18 mouse cellular contexts compared by ENCODE assay signal in genomic region chr2:179978250-179978649, GRCm38 (mm10). TPM values are rescaled to one million over a fixed set of nuclear protein-coding genes. Genes with fewer than 3 reads are reported as not detected.
DNase-seq lines count a peak whose midpoint lies in the region; ATAC-seq and TF ChIP-seq lines count a peak whose summit lies in the region.
"Had no signal": no experiment of that assay in that cellular context is flagged by ENCODE, and none has a peak within 500 bp of the region (broad histone marks: within the 10 kb centered on the region; RNA-seq: fewer than 3 reads in every experiment).

No protein-coding gene starts in this region.

- H3K27ac ChIP-seq in hindbrain, embryonic 10.5 days = no peak overlapping the region
- no peak overlapping the region for H3K27ac ChIP-seq in hindbrain, embryonic 11.5 days (ENCODE audit: low read depth, low read length)
- no peak overlapping the region for H3K27ac ChIP-seq in midbrain, embryonic 12.5 days (replicated peaks)
- H3K27ac ChIP-seq in midbrain, postnatal 0 days (ENCODE audit: low read depth, low read length) = no peak overlapping the region
- H3K27ac ChIP-seq: lung, embryonic 15.5 days had no signal

- 80% methylated on average over 3 of the region's 3 CpGs for WGBS in hindbrain, embryonic 10.5 days
- WGBS in hindbrain, embryonic 11.5 days = 78% methylated on average over 3 of the region's 3 CpGs
- 79% methylated on average over 3 of the region's 3 CpGs for WGBS in midbrain, embryonic 12.5 days
- 76% methylated on average over 3 of the region's 3 CpGs for WGBS in midbrain, postnatal 0 days

- no peaks in the 10 kb centered on the region; the same call in 1 of the 2 replicates for H3K27me3 ChIP-seq in hindbrain, embryonic 10.5 days (ENCODE audit: insufficient read depth, poor library complexity, severe bottlenecking)
- H3K27me3 ChIP-seq in hindbrain, embryonic 11.5 days (ENCODE audit: control insufficient read depth, insufficient read depth, low read length) = no peaks in the 10 kb centered on the region
- H3K27me3 ChIP-seq in midbrain, embryonic 12.5 days = no peaks in the 10 kb centered on the region
- H3K27me3 ChIP-seq in midbrain, postnatal 0 days (ENCODE audit: insufficient read depth, low read length) = no peaks in the 10 kb centered on the region
- H3K27me3 ChIP-seq in myocyte (ENCODE audit: control insufficient read depth, insufficient read depth, insufficient read length) = no peaks in the 10 kb centered on the region
- H3K27me3 ChIP-seq: CH12.LX; heart, embryonic 12.5 days; lung, embryonic 15.5 days had no signal

- TF ChIP-seq CTCF in midbrain, postnatal 0 days (IDR thresholded peaks at IDR 0.05) = no peak

- H3K4me2 ChIP-seq in hindbrain, embryonic 11.5 days (replicated peaks; ENCODE audit: low read depth, low read length) = no peak overlapping the region
- peak overlapping the region; percentile 58; the same call in 1 of the 2 replicates for H3K4me2 ChIP-seq in midbrain, embryonic 12.5 days (replicated peaks)
- no peak overlapping the region for H3K4me2 ChIP-seq in midbrain, postnatal 0 days (ENCODE audit: low read depth, low read length, poor library complexity, severe bottlenecking)
- H3K4me2 ChIP-seq in myocyte (ENCODE audit: low read depth) = peak overlapping the region; percentile 67

- H3K4me1 ChIP-seq in hindbrain, embryonic 10.5 days (replicated peaks) = peaks cover 32% of the 10 kb centered on the region
- peaks cover 7% of the 10 kb centered on the region for H3K4me1 ChIP-seq in hindbrain, embryonic 11.5 days (replicated peaks; ENCODE audit: control insufficient read depth, insufficient read depth, low read length)
- H3K4me1 ChIP-seq in midbrain, embryonic 12.5 days = peaks cover 32% of the 10 kb centered on the region
- H3K4me1 ChIP-seq in midbrain, postnatal 0 days (ENCODE audit: insufficient read depth, low read length) = peaks cover 14% of the 10 kb centered on the region

- no peak overlapping the region for H3ac ChIP-seq in myocyte (ENCODE audit: control insufficient read depth, insufficient read length)

- TF ChIP-seq POLR2A in myocyte (IDR thresholded peaks at IDR 0.05; ENCODE audit: insufficient read length, low read depth) = no peak

- no peaks in the 10 kb centered on the region for H3K36me3 ChIP-seq in hindbrain, embryonic 10.5 days
- H3K36me3 ChIP-seq in hindbrain, embryonic 11.5 days (ENCODE audit: control insufficient read depth, insufficient read depth, low read length) = no peaks in the 10 kb centered on the region
- no peaks in the 10 kb centered on the region for H3K36me3 ChIP-seq in midbrain, embryonic 12.5 days
- no peaks in the 10 kb centered on the region for H3K36me3 ChIP-seq in midbrain, postnatal 0 days (ENCODE audit: insufficient read depth, low read length)
- H3K36me3 ChIP-seq in myocyte (ENCODE audit: control insufficient read depth, insufficient read depth) = no peaks in the 10 kb centered on the region
- H3K36me3 ChIP-seq: heart, embryonic 12.5 days; lung, embryonic 15.5 days had no signal

- H3K79me2 ChIP-seq in myocyte (ENCODE audit: control insufficient read depth, insufficient read depth) = peaks cover 19% of the 10 kb centered on the region

- H3K9ac ChIP-seq in hindbrain, embryonic 11.5 days (ENCODE audit: low read depth, low read length) = no peak overlapping the region
- H3K9ac ChIP-seq in midbrain, embryonic 12.5 days (replicated peaks) = no peak overlapping the region
- no peak overlapping the region for H3K9ac ChIP-seq in midbrain, postnatal 0 days (replicated peaks; ENCODE audit: low read length, poor library complexity, severe bottlenecking)

- ATAC-seq in hindbrain, embryonic 11.5 days (ENCODE audit: low FRiP score) = no peak
- no peak for ATAC-seq in midbrain, embryonic 12.5 days (ENCODE audit: low FRiP score, low read depth)
- no peak for ATAC-seq in midbrain, postnatal 0 days (ENCODE audit: low FRiP score)

- no peaks in the 10 kb centered on the region for H3K9me3 ChIP-seq in hindbrain, embryonic 10.5 days
- H3K9me3 ChIP-seq in hindbrain, embryonic 11.5 days (ENCODE audit: control insufficient read depth, low read length) = no peaks in the 10 kb centered on the region
- H3K9me3 ChIP-seq in midbrain, embryonic 12.5 days = no peaks in the 10 kb centered on the region
- H3K9me3 ChIP-seq in midbrain, postnatal 0 days (ENCODE audit: low read length) = no peaks in the 10 kb centered on the region
- H3K9me3 ChIP-seq: heart, embryonic 12.5 days; lung, embryonic 15.5 days had no signal

- DNase-seq in cerebellum, adult 11-12 months = peak; percentile 32
- DNase-seq in cerebellum, postnatal 36 days = no peak
- no peak for DNase-seq in hindbrain, embryonic 10.5 days (ENCODE audit: low spot score)
- no peak for DNase-seq in hindbrain, embryonic 11.5 days (ENCODE audit: low spot score)
- no peak for DNase-seq in midbrain, postnatal 0 days (ENCODE audit: low spot score)
- no peak for DNase-seq in adrenal gland, adult 2 months
- DNase-seq: cerebellum, adult 11 months; heart, postnatal 4 days; kidney, adult 11 months; kidney, postnatal 14 days; left cerebral cortex, postnatal 4 days; right cerebral cortex, postnatal 14 days; thymus, adult 2 months had no signal

- 0 out of 2 replicates have a peak overlapping the region, but pooled peaks have one; percentile 84 for H3K4me3 ChIP-seq in hindbrain, embryonic 10.5 days
- no peak overlapping the region for H3K4me3 ChIP-seq in hindbrain, embryonic 11.5 days (ENCODE audit: low read depth, low read length)
- no peak overlapping the region for H3K4me3 ChIP-seq in midbrain, embryonic 12.5 days
- no peak overlapping the region for H3K4me3 ChIP-seq in midbrain, postnatal 0 days (ENCODE audit: low read depth, low read length)
- H3K4me3 ChIP-seq in myocyte = no peak overlapping the region

TF ChIP-seq in myocyte, 11 proteins besides CTCF, POLR2A, EP300 and RAD21:
- TF ChIP-seq E2F4 (IDR thresholded peaks at IDR 0.05; ENCODE audit: insufficient read depth) (no peak), TCF3 (IDR thresholded peaks at IDR 0.05; ENCODE audit: insufficient read length, low read depth) (no peak), CEBPB (IDR thresholded peaks at IDR 0.05; ENCODE audit: insufficient read depth, poor library complexity, severe bottlenecking) (no peak), POLR2AphosphoS2 (IDR thresholded peaks at IDR 0.05; ENCODE audit: insufficient read length, low read depth) (no peak), TCF12 (IDR thresholded peaks at IDR 0.05; ENCODE audit: insufficient read depth, poor library complexity, severe bottlenecking) (no peak), SRF (IDR thresholded peaks at IDR 0.05; ENCODE audit: control insufficient read depth, insufficient read length, low read depth) (no peak), MYOG (IDR thresholded peaks at IDR 0.05; ENCODE audit: control insufficient read depth in 1 of 3, insufficient read depth in 1 of 3, insufficient read length in 2 of 3, low read depth in 2 of 3) (no peak), MYOD1 (IDR thresholded peaks at IDR 0.05; ENCODE audit: control insufficient read depth in 1 of 3, insufficient read length in 2 of 3, low read depth in 2 of 3) (no peak), USF1 (IDR thresholded peaks at IDR 0.05; ENCODE audit: low read depth) (no peak), REST (IDR thresholded peaks at IDR 0.05; ENCODE audit: insufficient read depth, insufficient read length) (no peak), MAX (IDR thresholded peaks at IDR 0.05; ENCODE audit: low read depth) (no peak)

RNA-seq across cellular contexts. Expression of gene Taf4, which starts 1.8 kb away (rescaled TPM):
- 3.7 and 4.4 TPM in 2 replicates for polyA plus RNA-seq in hindbrain, embryonic 10.5 days (2016; fragmentation: Nextera tagmentation; extraction: Ambion mirVana)
- 6.2 and 9.2 TPM in 2 replicates for polyA plus RNA-seq in hindbrain, embryonic 11.5 days (2014; fragmentation: Nextera tagmentation; extraction: Ambion mirVana)
- polyA plus RNA-seq in midbrain, embryonic 12.5 days (2016; fragmentation: Nextera tagmentation; extraction: Ambion mirVana) = 5.0 and 5.1 TPM in 2 replicates
- 11.4 and 15.0 TPM in 2 replicates for total RNA-seq in midbrain, postnatal 0 days (2014; rRNA removed)
- polyA plus RNA-seq in midbrain, postnatal 0 days (2015; fragmentation: Nextera tagmentation; extraction: Ambion mirVana) = 2.2 and 2.9 TPM in 2 replicates
- 6.3 TPM for polyA plus RNA-seq in myocyte (2012; fragmentation: generic; extraction: Trizol)
- total RNA-seq in adrenal gland, adult 2 months (2021) = 10 to 100 TPM; 19.3 to 22.5 TPM
- polyA plus RNA-seq in adrenal gland, adult 2 months (2012; rRNA removed) = 10.3 and 11.5 TPM in 2 replicates

RNA-seq across cellular contexts. Expression of gene Lsm14b, which starts 46.5 kb away (rescaled TPM):
- polyA plus RNA-seq in hindbrain, embryonic 10.5 days (2016; fragmentation: Nextera tagmentation; extraction: Ambion mirVana) = 9.4 and 12.9 TPM in 2 replicates
- polyA plus RNA-seq in hindbrain, embryonic 11.5 days (2014; fragmentation: Nextera tagmentation; extraction: Ambion mirVana) = 13.5 and 14.6 TPM in 2 replicates
- 16.9 and 19.5 TPM in 2 replicates for polyA plus RNA-seq in midbrain, embryonic 12.5 days (2016; fragmentation: Nextera tagmentation; extraction: Ambion mirVana)
- 113 and 118 TPM in 2 replicates for total RNA-seq in midbrain, postnatal 0 days (2014; rRNA removed)
- 22.0 and 23.6 TPM in 2 replicates for polyA plus RNA-seq in midbrain, postnatal 0 days (2015; fragmentation: Nextera tagmentation; extraction: Ambion mirVana)
- 48.8 TPM for polyA plus RNA-seq in myocyte (2012; fragmentation: generic; extraction: Trizol)
- total RNA-seq in adrenal gland, adult 2 months (2021) = 10 to 100 TPM; 38.6 to 47.0 TPM
- polyA plus RNA-seq in adrenal gland, adult 2 months (2012; rRNA removed) = 26.2 and 27.3 TPM in 2 replicates

Comparison
In these comparisons a context has a peak if more than half of its experiments do, and no peak if none do; other contexts are left out.
1. H3K4me2 ChIP-seq: peak in midbrain, embryonic 12.5 days (single experiment) and myocyte (single experiment); none in hindbrain, embryonic 11.5 days (single experiment) and midbrain, postnatal 0 days (single experiment).